Mouse (Mus musculus) erythroblast, embryonic 14.5 days (primary cell): ENCODE measurements around the gene Phactr2. TPM values are rescaled to one million over a fixed set of nuclear protein-coding genes. Genes with fewer than 3 reads are reported as not detected.

Experiments used
- H3K27me3 ChIP-seq: 2 replicates; pipeline ENCODE4 v1.6.1; 2012; ENCODE audit warnings: inconsistent platforms; ENCODE audit not compliant: control insufficient read depth
- H3K36me3 ChIP-seq: 2 replicates; pipeline ENCODE4 v1.6.1; 2012; ENCODE audit warnings: mild to moderate bottlenecking, inconsistent platforms; ENCODE audit not compliant: control insufficient read depth
- H3K4me1 ChIP-seq: 2 replicates; pipeline ENCODE4 v1.6.1; 2012; ENCODE audit warnings: inconsistent platforms; ENCODE audit not compliant: control insufficient read depth
- H3K4me3 ChIP-seq: replicated peaks from 2 replicates; pipeline ENCODE3; 2012; ENCODE audit warnings: moderate library complexity, mild to moderate bottlenecking, inconsistent platforms
- H3K9me3 ChIP-seq: 2 replicates; pipeline ENCODE4 v1.6.1; 2012; ENCODE audit warnings: low read length, inconsistent platforms, mixed read lengths; ENCODE audit not compliant: control insufficient read depth
- GATA1 ChIP-seq: IDR thresholded peaks from 2 replicates; pipeline ENCODE4 v1.6.1; 2012; ENCODE audit warnings: low read length, inconsistent platforms, mixed read lengths
- TAL1 ChIP-seq: IDR thresholded peaks from 3 replicates; pipeline ENCODE4 v1.6.1; 2012; ENCODE audit warnings: low read length, inconsistent platforms, mixed read lengths
- polyA plus RNA-seq: library from polyadenylated mRNA; stranded (reverse); fragments of >175 nt; gene quantifications from 2 replicates; pipeline ENCODE4 v1.2.3, GENCODE M21; 2012

Gene Phactr2
- polyA plus RNA-seq, 1 experiment: 0.02 TPM

- Histone ChIP-seq H3K36me3 (no peaks in the 10 kb centered on the region), H3K4me1 (no peaks in the 10 kb centered on the region), H3K4me3 (no peak overlapping the region), H3K27me3 (peaks cover 11% of the 10 kb centered on the region), H3K9me3 (no peaks in the 10 kb centered on the region)
- TF ChIP-seq GATA1 (no peak), TAL1 (no peak)
These were observed 145.6 kb downstream of the Phactr2 start for GRCm38 (mm10) chr10:13328602-13329001.

- no peaks in the 10 kb centered on the region for H3K9me3 ChIP-seq
- no peak overlapping the region for H3K4me3 ChIP-seq
- H3K36me3 ChIP-seq: no peaks in the 10 kb centered on the region
These were observed 147.9 kb downstream of the Phactr2 start for GRCm38 (mm10) chr10:13326149-13326873.

GRCm38 (mm10) chr10:13323806-13324411, 150.3 kb downstream of the Phactr2 start:
- H3K9me3 ChIP-seq: no peaks in the 10 kb centered on the region
- H3K27me3 ChIP-seq: peaks cover 18% of the 10 kb centered on the region
- TF ChIP-seq GATA1: no peak
- TF ChIP-seq TAL1: no peak
- no peaks in the 10 kb centered on the region for H3K36me3 ChIP-seq
- H3K4me1 ChIP-seq: no peaks in the 10 kb centered on the region
- peak overlapping the region; percentile 54 for H3K4me3 ChIP-seq

More at GRCm38 (mm10) chr10:13326149-13326873, 147.9 kb downstream of the Phactr2 start:
- no peak for TF ChIP-seq GATA1
- peaks cover 18% of the 10 kb centered on the region for H3K27me3 ChIP-seq
- H3K4me1 ChIP-seq: no peaks in the 10 kb centered on the region

- Histone ChIP-seq H3K9me3 (no peaks in the 10 kb centered on the region), H3K27me3 (peaks cover 18% of the 10 kb centered on the region), H3K4me3 (peak overlapping the region; percentile 54), H3K36me3 (no peaks in the 10 kb centered on the region), H3K4me1 (no peaks in the 10 kb centered on the region)
- TF ChIP-seq TAL1: no peak
- TF ChIP-seq GATA1: no peak
These were observed 150.9 kb downstream of the Phactr2 start for GRCm38 (mm10) chr10:13323139-13323805.

- H3K4me3 ChIP-seq: no peak overlapping the region
- H3K27me3 ChIP-seq: no peaks in the 10 kb centered on the region
- no peaks in the 10 kb centered on the region for H3K36me3 ChIP-seq
- no peaks in the 10 kb centered on the region for H3K9me3 ChIP-seq
- no peaks in the 10 kb centered on the region for H3K4me1 ChIP-seq
- TF ChIP-seq TAL1: no peak
- no peak for TF ChIP-seq GATA1
These were observed 159.2 kb downstream of the Phactr2 start for GRCm38 (mm10) chr10:13314999-13315398.

- Histone ChIP-seq H3K27me3 (no peaks in the 10 kb centered on the region), H3K4me3 (no peak overlapping the region), H3K36me3 (no peaks in the 10 kb centered on the region), H3K4me1 (no peaks in the 10 kb centered on the region), H3K9me3 (no peaks in the 10 kb centered on the region)
- TF ChIP-seq TAL1: no peak
- no peak for TF ChIP-seq GATA1
These were observed 161.6 kb downstream of the Phactr2 start for GRCm38 (mm10) chr10:13312576-13312975.

- no peaks in the 10 kb centered on the region for H3K36me3 ChIP-seq
- H3K27me3 ChIP-seq: no peaks in the 10 kb centered on the region
- TF ChIP-seq GATA1 (no peak), TAL1 (no peak)
- H3K9me3 ChIP-seq: no peaks in the 10 kb centered on the region
- no peak overlapping the region for H3K4me3 ChIP-seq
- no peaks in the 10 kb centered on the region for H3K4me1 ChIP-seq
These were observed 162.6 kb downstream of the Phactr2 start for GRCm38 (mm10) chr10:13311612-13312011.

GRCm38 (mm10) chr10:13310075-13310474, 164.1 kb downstream of the Phactr2 start:
- Histone ChIP-seq H3K9me3 (no peaks in the 10 kb centered on the region), H3K36me3 (no peaks in the 10 kb centered on the region), H3K4me3 (no peak overlapping the region), H3K27me3 (no peaks in the 10 kb centered on the region), H3K4me1 (no peaks in the 10 kb centered on the region)
- TF ChIP-seq TAL1 (no peak), GATA1 (no peak)

GRCm38 (mm10) chr10:13304641-13305241, 169.5 kb downstream of the Phactr2 start:
- H3K4me3 ChIP-seq: no peak overlapping the region

More at GRCm38 (mm10) chr10:13304641-13305241, 169.5 kb downstream of the Phactr2 start:
- Histone ChIP-seq H3K9me3 (no peaks in the 10 kb centered on the region), H3K27me3 (no peaks in the 10 kb centered on the region), H3K36me3 (no peaks in the 10 kb centered on the region), H3K4me1 (no peaks in the 10 kb centered on the region)
- TF ChIP-seq TAL1 (no peak), GATA1 (no peak)
